Mouse (Mus musculus) myocyte (in vitro differentiated cells): Measurements from ENCODE around the gene Otud7b.

Experiments
- CEBPB ChIP-seq: IDR thresholded peaks from 2 replicates; pipeline ENCODE4 v1.6.1; 2011; ENCODE audit warnings: mild to moderate bottlenecking, moderate library complexity; ENCODE audit not compliant: poor library complexity, insufficient read depth, severe bottlenecking
- E2F4 ChIP-seq: IDR thresholded peaks from one replicate; pipeline ENCODE4 v1.6.1; 2011; ENCODE audit warnings: mild to moderate bottlenecking, control low read depth, moderate library complexity; ENCODE audit not compliant: insufficient read depth
- MAX ChIP-seq: IDR thresholded peaks from one replicate; pipeline ENCODE4 v1.6.1; 2011; ENCODE audit warnings: low read depth, mild to moderate bottlenecking, control low read depth
- MYOD1 ChIP-seq, 3 experiments: IDR thresholded peaks; one replicate each; pipeline ENCODE4 v1.6.1; 2011; ENCODE audit warnings: control low read depth in 2 of 3, low read depth in 2 of 3, mild to moderate bottlenecking in 2 of 3, moderate library complexity in 1 of 3; ENCODE audit not compliant: insufficient read length in 2 of 3, control insufficient read depth in 1 of 3
- MYOG ChIP-seq, 3 experiments: IDR thresholded peaks; one replicate each; pipeline ENCODE4 v1.6.1; 2011; ENCODE audit warnings: control low read depth in 2 of 3, low read depth in 2 of 3, mild to moderate bottlenecking in 2 of 3; ENCODE audit not compliant: insufficient read length in 2 of 3, control insufficient read depth in 1 of 3, insufficient read depth in 1 of 3
- POLR2A ChIP-seq: IDR thresholded peaks from one replicate; pipeline ENCODE4 v1.6.1; 2011; ENCODE audit warnings: low read depth, mild to moderate bottlenecking, control low read depth, moderate library complexity; ENCODE audit not compliant: insufficient read length
- POLR2AphosphoS2 ChIP-seq: IDR thresholded peaks from one replicate; pipeline ENCODE4 v1.6.1; 2011; ENCODE audit warnings: low read depth, control low read depth; ENCODE audit not compliant: insufficient read length
- REST ChIP-seq: IDR thresholded peaks from one replicate; pipeline ENCODE4 v1.6.1; 2011; ENCODE audit warnings: mild to moderate bottlenecking, control low read depth, moderate library complexity; ENCODE audit not compliant: insufficient read depth, insufficient read length
- SRF ChIP-seq: IDR thresholded peaks from one replicate; pipeline ENCODE4 v1.6.1; 2011; ENCODE audit warnings: low read depth; ENCODE audit not compliant: control insufficient read depth, insufficient read length
- TCF12 ChIP-seq: IDR thresholded peaks from one replicate; pipeline ENCODE4 v1.6.1; 2011; ENCODE audit warnings: mild to moderate bottlenecking, control low read depth; ENCODE audit not compliant: poor library complexity, insufficient read depth, severe bottlenecking
- USF1 ChIP-seq: IDR thresholded peaks from one replicate; pipeline ENCODE4 v1.6.1; 2011; ENCODE audit warnings: low read depth, mild to moderate bottlenecking, control low read depth, moderate library complexity

DNA sequence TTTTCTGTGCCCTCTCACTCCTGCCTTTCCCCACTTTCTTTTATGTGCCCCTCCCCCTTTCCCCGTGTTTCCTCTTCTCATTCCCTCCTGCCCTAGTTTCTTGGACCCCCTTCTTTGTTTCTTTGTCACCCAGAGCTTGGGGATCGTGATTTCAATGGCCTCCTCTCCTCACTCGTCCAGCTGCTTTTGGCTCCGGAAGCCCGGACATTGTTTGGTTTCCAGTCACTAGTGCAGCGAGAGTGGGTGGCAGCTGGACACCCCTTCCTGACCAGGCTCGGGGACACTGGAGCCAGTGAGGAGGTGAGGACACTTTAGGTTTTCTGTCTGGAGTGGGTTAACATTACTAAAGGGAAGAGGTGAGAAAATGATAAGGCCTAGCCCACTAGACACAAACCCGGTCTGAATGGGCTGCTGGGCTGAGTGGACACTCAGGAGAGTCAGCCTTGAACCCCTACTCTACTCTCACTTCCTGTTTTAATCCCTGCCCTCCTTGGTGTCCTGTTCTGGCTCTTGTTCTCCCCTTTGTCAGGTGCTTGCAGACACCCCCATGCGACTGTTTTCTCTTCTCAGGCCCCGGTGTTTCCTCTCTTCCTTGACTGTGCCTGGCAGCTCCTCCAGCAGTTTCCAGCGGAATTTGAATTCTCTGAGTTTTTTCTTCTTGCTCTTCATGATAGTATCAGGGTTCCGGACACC, 64.3 kb downstream of the Otud7b start:
- TF ChIP-seq REST (no peak), TCF12 (no peak), SRF (no peak), POLR2A (no peak), POLR2AphosphoS2 (no peak), CEBPB (no peak), USF1 (no peak), E2F4 (no peak), MAX (no peak), MYOD1 (IDR thresholded peaks at IDR 0.05; ENCODE audit: control insufficient read depth in 1 of 3, insufficient read length in 2 of 3, low read depth in 2 of 3) (no peak), MYOG (IDR thresholded peaks at IDR 0.05; ENCODE audit: control insufficient read depth in 1 of 3, insufficient read depth in 1 of 3, insufficient read length in 2 of 3, low read depth in 2 of 3) (no peak)
